Mouse (Mus musculus): Measurements from ENCODE around the gene Grm3.

GRCm38 (mm10) chr5:9725601-9726268, 765 bp upstream of the Grm3 start:
- no peak for TF ChIP-seq CTCF (IDR thresholded peaks at IDR 0.05; ENCODE audit: extremely low read depth, insufficient read length, insufficient replicate concordance, low read depth, low read length)
- TF ChIP-seq POLR2A (IDR thresholded peaks at IDR 0.05; ENCODE audit: low read depth, low read length): no peak

Measured in small intestine, adult 2 months (tissue).